Mouse (Mus musculus) left cerebral cortex, adult 8-10 months (tissue): ENCODE measurements at regions not wholly inside any gene's neighbourhood (a gene's known extent, or its start where the extent isn't known, plus 50 kb on each side); places are given as distances from the start of the nearest gene placed in this dataset.

Experiments
- DNase-seq, 2 experiments: peaks; one replicate each; pipeline ENCODE4 v3.0.0; 2022; ENCODE audit warnings: low spot score in 2 of 2

DNA sequence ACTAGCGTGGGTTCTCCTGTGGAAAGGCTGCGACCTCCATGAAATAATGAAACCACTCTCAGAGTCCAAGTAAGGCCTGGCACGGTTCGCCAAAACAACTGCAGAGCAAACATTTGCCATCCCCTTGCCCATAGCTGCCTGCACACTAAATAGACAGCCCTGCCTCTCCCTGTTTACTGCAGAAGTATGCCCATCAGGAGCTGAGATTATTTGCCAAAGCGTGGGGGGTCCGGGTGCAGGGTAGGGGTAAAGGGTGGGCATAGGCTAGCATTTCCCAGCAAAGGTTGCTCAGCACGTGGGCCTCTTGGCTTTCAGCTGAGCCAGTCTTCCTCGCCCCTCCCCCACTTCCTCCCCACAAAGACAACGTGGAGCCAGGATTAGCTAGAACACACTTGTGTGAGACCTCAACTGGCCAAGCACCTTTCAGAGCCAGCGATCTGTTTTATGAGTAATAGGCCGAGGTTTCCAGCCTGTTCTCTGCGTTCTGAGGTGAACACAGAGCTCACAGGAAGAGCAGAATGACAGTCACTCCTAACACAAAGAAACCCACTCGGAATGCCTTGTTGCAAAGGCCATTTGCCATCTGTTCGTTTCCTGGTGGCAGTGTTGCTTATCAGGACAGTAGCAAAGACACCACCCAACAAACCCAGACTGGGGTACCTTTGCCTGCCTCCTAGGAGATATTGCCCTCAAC, 55.6 kb upstream of the Cep85l start:
- peak in 1 of 2 experiments; percentile 43 for DNase-seq

DNA sequence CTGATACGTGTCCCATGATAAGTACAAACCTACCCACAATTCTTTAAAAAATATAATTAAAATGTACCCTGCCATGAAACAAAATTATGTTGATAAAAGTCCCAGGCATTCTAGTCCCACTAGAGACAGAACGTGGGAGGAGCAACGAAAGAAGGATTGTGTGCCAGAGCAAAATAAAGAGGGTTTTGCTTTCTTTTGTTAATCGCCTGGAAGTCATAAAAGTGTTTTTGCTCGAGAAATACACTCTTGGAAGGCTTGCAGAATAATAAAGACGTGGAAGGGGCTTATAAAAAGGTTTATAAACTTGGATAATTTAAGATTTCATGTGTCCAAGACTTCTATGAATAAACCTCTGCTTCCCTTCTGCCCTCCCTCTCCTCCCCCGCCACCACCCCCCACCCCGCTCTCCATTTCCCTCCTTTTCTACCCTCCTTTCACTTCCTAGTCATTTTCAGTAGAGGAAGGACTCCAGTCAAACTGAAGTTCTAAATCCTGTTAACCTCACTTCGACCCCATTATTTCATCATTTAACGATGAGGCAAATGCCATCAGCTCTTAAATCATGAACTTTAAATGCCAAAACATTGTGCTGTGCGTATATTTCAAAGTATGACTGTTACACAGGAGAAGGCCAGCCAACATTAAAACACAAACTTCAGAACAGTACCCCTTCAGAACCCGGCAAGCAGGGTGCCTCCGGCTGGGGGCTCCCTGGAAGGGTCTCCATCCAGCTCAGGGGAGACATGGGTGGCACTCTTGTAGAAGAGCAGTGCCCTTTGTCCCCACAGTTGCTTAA, 54.8 kb upstream of the Cep85l start:
- DNase-seq, result no peak

DNA sequence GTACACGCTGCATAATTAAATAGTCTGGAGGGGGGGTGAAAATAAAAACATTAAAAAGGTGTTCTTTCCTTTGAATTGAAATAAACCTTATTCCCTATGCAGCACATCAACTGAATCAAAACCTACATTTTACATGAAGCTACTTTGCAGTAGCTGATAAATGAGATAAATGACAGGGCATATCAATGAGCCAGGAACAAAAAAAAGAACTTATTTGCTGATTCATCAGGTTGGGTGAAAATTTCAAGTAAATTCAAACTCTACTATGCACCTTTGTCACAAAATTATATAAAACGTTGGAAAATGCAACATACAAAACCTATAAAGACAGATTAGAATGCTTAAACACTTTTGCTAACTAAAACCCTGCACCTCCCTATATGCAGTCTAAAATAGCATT, 53.0 kb upstream of the Cep85l start:
- DNase-seq, result no peak

DNA sequence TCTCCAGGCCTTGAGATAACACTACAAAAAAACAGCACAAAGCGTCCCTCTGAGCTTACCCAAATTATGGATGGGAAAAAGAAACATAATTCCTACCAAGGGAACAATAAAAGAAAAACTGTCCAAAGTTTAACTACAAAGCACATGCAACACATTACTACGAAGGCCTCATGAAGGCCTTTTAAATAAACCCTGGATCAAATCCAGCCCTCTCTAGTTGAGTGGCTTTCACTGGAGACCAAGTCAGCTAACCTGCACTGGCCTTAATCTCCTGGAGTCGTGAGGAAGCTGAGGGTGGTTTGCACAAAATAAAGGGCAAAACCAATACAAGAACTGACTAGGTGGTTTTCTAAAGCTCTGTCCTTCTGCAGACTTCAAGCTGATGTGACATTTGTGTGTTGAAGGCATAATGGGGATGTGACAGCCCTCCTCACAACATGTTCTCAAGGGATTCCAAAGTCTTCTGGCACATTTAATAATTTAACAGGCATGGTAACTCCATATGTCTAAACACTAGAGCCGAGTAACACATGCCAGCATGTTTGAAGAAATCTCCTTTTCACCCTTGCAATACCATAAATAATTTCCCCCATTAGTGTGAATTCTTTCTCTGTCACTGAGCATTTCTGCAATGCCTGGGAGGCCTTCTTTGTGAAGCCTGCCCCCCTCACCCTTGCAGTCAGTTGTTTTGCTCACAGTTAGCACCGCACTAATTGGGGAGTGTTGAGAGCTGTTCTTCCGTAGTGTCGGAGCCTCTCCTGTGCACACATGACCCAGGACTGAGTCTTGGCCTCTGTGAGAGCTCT, 50.0 kb upstream of the Cep85l start:
- DNase-seq, result no peak
